Mouse (Mus musculus) CH12.LX (cell line): ENCODE measurements at regions not wholly inside any gene's neighbourhood (a gene's known extent, or its start where the extent isn't known, plus 50 kb on each side); places are given as distances from the start of the nearest gene placed in this dataset.

Source experiments
- CTCF ChIP-seq, 2 experiments: IDR thresholded peaks in 1 of 2; conservative IDR thresholded peaks in 1 of 2; 2 replicates each; pipeline ENCODE4 v1.5.1; 2011 to 2012; ENCODE audit warnings: low read depth in 2 of 2, low read length in 2 of 2, improper control_type of control experiment in 1 of 2, inconsistent platforms in 1 of 2, mild to moderate bottlenecking in 1 of 2, moderate library complexity in 1 of 2
- E2F4 ChIP-seq: IDR thresholded peaks from 2 replicates; pipeline ENCODE4 v1.6.1; 2011; ENCODE audit warnings: low read depth, low read length, improper control_type of control experiment; ENCODE audit not compliant: insufficient replicate concordance
- EP300 ChIP-seq: IDR thresholded peaks from 2 replicates; pipeline ENCODE4 v1.6.1; 2011; ENCODE audit warnings: low read length, improper control_type of control experiment
- KAT2A ChIP-seq: IDR thresholded peaks from 2 replicates; pipeline ENCODE4 v1.6.1; 2012; ENCODE audit warnings: low read length, improper control_type of control experiment, inconsistent platforms; ENCODE audit not compliant: insufficient replicate concordance
- MAFK ChIP-seq: IDR thresholded peaks from 2 replicates; pipeline ENCODE4 v1.6.1; 2011; ENCODE audit warnings: low read length, improper control_type of control experiment; ENCODE audit not compliant: insufficient replicate concordance
- MAZ ChIP-seq: IDR thresholded peaks from 2 replicates; pipeline ENCODE4 v1.6.1; 2012; ENCODE audit warnings: low read depth, mild to moderate bottlenecking, inconsistent platforms, low read length, improper control_type of control experiment, moderate library complexity
- MYC ChIP-seq: IDR thresholded peaks from 2 replicates; pipeline ENCODE4 v1.6.1; 2011; ENCODE audit warnings: low read depth, mild to moderate bottlenecking, improper control_type of control experiment, low read length
- POLR2A ChIP-seq: IDR thresholded peaks from 2 replicates; pipeline ENCODE4 v1.6.1; 2011; ENCODE audit warnings: low read depth, mild to moderate bottlenecking, improper control_type of control experiment, low read length
- TBP ChIP-seq: conservative IDR thresholded peaks from 2 replicates; pipeline ENCODE4 v1.6.1; 2011; ENCODE audit warnings: low read depth, low read length, improper control_type of control experiment
- ZC3H11A ChIP-seq: IDR thresholded peaks from 2 replicates; pipeline ENCODE4 v1.6.1; 2012; ENCODE audit warnings: low read depth, mild to moderate bottlenecking, inconsistent platforms, low read length, improper control_type of control experiment
- ZMIZ1 ChIP-seq: IDR thresholded peaks from 2 replicates; pipeline ENCODE4 v1.6.1; 2012; ENCODE audit warnings: low read depth, mild to moderate bottlenecking, inconsistent platforms, low read length, improper control_type of control experiment
- ZNF384 ChIP-seq: IDR thresholded peaks from 2 replicates; pipeline ENCODE4 v1.6.1; 2012; ENCODE audit warnings: low read depth, low read length, improper control_type of control experiment, inconsistent platforms

DNA sequence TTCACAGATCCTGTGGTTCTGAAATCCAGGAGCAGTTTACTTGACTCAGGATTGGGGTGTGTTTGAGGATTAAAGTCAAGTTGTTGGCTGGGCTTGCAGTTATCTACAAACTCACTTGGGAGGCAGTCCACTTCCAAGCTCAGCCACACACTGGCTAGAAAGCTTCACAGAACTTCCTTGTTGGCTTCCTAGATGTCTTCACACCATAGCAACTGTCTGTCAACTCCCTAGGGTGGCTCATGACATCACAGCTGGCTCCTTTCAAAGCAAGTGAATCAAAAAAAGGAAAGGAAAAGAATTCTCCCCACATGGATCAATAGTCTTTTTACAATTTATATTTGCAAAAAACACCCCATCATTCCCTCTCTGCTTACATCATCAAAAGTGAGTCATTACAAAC lies 408.9 kb downstream of the Sorl1 start:
- TF ChIP-seq MYC (no peak), KAT2A (no peak), CTCF (conservative IDR thresholded peaks at IDR 0.05 in 1 of 2, IDR thresholded peaks at IDR 0.05 in 1 of 2; ENCODE audit: low read depth in 2 of 2, low read length in 2 of 2) (no peak), ZC3H11A (no peak), POLR2A (no peak), MAZ (no peak), ZMIZ1 (no peak), TBP (no peak), ZNF384 (no peak), EP300 (no peak), MAFK (no peak), E2F4 (no peak)
